Mouse (Mus musculus) cerebellum, adult (tissue): ENCODE data around the gene Kirrel3.
A peak's percentile ranks its signal among the peaks of the same experiment; 100 is the strongest.

Experiments used
- ATAC-seq: cut with Nextera tagmentation; 2 replicates; pipeline ENCODE4 v1.9.2; 2017; ENCODE audit warnings: mild to moderate bottlenecking, moderate library complexity, mixed read lengths; ENCODE audit not compliant: insufficient number of reproducible peaks, low FRiP score, low TSS enrichment

Gene Kirrel3

DNA sequence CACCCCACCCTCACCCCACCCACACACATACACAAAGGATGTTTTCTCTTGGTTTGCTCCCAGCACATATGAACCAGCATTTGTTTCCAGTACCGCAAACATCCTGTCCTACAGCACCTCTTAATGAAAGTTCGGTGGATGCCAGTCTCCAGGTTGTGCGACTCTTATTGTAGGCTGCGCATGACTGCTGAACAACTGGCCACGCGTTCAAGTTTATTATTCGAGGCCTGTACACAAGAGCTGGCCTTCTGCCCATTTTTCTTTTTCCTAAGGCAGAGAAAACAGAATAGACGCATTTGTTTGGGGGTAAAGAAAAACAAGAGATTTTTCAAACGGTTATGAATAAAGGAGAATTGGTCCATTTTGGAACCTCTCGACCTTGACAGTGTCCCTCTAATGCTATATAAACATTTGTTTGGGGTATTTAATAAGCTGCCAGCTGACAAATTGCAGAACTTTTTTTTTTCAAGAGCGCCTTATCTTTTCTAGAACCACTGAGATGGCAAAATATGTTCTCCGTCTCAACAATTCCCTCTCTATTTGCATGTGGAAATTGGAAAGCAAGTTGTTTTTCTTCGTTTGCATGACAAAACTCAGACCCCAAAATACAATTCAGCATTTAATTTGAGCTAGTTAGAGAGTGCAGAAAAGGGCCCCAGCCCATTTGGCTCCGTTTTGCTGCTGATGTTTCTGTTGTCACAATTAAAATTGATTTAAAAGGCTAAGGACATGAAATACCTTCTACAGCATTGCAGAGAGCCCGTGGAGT is 179.9 kb downstream of the Kirrel3 start:
- ATAC-seq, result no peak

DNA sequence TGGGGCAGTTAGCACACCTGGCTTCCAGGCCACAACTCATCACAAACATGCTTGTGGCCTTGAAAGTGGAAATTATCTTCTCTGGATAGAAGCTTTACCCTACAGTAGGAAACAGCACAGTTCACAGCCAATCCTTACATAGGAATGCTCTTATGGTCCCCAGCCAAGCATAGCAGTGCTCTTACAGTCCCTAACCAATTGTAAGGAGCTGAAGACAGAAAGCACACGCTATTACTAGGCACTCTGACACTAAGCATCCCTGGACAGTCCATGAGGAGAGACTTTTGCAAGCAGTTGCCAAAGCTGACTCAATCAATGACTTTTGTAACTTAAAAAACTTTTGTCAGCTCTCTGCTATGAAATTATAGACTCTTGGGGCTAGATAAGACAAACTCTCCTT is 181.5 kb downstream of the Kirrel3 start:
- ATAC-seq, result no peak

DNA sequence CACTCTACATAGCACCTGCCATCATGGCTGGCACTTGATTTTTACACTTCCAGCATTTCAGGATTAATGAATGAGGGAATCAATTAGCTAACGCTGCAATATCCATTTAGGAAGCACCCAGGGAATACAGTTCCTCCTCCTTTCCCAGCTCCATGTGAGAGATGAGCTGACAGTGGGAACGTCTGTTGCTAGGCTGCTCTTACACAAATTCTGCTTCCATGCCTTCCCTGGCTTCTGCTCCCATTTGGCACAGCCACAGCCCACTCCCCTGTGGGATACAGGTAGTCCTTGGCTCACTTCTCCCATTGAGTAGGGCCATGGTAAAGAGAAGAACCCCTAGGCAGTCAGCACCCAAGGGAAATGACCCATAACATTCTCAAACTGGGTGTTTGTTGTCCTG is 185.2 kb downstream of the Kirrel3 start:
- ATAC-seq, result no peak

GRCm38 (mm10) chr9:34686798-34687197 is 201.1 kb downstream of the Kirrel3 start:
- no peak for ATAC-seq

DNA sequence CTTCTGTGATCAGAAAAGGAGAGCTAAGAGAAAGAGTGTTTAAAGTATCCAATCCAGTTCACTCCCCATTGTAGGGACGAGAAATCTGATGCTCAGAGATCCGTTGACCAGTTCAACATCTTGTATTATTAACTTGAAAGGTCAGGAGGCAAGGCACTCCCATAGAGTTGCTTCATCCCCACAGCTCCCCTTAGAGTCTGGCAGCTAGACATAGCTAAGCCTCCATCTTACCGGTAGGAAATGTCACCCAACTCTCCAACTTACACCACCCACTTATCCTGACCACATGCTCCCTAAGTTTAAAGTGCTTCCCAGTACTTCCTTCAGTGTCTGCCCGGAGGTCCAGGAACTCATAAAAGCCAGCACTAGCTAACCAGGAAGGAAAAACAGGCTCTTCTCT is 202.7 kb downstream of the Kirrel3 start:
- ATAC-seq, result no peak

- no peak for ATAC-seq
These were observed 203.7 kb downstream of the Kirrel3 start for GRCm38 (mm10) chr9:34689375-34689774.

- no peak for ATAC-seq
These were observed 210.0 kb downstream of the Kirrel3 start for GRCm38 (mm10) chr9:34695646-34696045.

- no peak for ATAC-seq
These were observed 218.0 kb downstream of the Kirrel3 start for GRCm38 (mm10) chr9:34703547-34704300.

- no peak for ATAC-seq
These were observed 218.7 kb downstream of the Kirrel3 start for GRCm38 (mm10) chr9:34704357-34704756.

- no peak for ATAC-seq
These were observed 220.7 kb downstream of the Kirrel3 start for GRCm38 (mm10) chr9:34706350-34706873.

DNA sequence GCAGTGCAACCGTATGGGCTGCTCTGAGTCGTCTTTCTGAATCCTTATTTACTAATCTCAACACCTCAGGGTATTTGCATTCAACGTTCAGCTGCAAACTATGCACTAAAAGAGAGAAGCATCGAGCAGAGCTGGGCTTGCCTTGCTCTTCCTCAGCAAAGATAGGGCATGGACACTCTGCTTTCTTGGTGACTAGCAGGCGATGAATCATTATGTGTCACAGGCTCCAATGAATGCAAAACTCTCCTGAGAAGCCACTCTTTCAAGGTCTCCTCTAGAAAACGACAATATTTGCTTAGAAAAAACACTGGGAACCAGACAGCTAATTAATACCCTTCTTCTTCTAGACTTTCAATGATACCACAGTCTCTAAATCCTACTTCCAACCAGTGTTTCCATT is 223.0 kb downstream of the Kirrel3 start:
- ATAC-seq, result no peak

GRCm38 (mm10) chr9:34711996-34712395 is 226.3 kb downstream of the Kirrel3 start:
- no peak for ATAC-seq

- ATAC-seq, result no peak
These were observed 227.3 kb downstream of the Kirrel3 start for GRCm38 (mm10) chr9:34712996-34713395.

- ATAC-seq, result peak; percentile 69; the same call in 1 of the 2 replicates
These were observed 227.8 kb downstream of the Kirrel3 start for GRCm38 (mm10) chr9:34713462-34713926.

DNA sequence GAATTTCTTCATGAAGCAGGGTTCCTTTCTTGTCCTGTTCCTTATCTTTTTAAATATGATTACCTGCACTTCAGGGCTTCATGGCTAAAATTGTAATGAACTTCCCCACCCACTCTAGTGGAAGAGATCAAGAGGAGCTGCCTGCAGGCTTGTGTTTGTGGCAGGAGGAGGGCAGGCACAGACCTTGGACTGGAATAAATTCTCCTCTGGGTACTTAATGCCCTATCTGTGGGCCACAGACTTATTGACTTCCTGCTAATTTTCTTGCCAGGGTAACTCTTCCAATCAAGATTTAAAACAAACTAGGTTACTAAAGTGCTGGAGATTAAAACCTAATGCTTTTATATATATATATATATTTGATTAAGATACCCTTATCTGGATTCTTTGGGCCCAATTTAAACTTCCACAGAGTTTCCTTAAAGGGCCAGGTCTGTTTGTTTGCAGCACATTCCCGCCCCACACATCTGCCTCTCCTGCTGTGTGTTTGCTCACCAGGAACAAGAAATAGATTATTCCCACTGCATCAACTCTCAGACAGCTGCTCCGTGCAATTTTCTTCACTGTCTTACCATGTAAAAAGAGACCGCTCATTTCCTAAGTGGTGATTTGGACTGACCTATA is 229.4 kb downstream of the Kirrel3 start:
- ATAC-seq, result no peak

- peak; percentile 47; the same call in 1 of the 2 replicates for ATAC-seq
These were observed 230.8 kb downstream of the Kirrel3 start for GRCm38 (mm10) chr9:34716476-34716875.

- peak; percentile 36; the same call in 1 of the 2 replicates for ATAC-seq
These were observed 235.9 kb downstream of the Kirrel3 start for GRCm38 (mm10) chr9:34721478-34722197.

DNA sequence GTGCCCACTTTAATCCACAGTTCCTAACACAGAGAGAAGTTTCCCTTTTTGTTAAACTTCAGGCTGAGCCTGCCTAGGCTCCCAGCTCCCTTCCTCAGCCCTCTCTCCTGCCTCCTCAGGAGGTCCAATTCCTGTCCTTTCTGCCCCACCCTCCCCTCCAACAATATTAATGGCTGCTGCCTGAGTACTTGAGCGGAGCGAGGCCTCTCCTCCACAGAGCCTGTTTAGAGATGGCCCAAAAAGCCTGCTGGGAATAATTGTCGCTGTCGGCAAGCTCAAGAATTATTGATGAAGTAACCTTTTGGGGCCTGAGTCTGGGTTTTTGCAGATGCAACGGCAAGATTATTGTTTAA is 236.5 kb downstream of the Kirrel3 start:
- ATAC-seq, result no peak

GRCm38 (mm10) chr9:34732507-34732906 is 246.8 kb downstream of the Kirrel3 start:
- ATAC-seq, result no peak

GRCm38 (mm10) chr9:34733579-34733978 is 247.9 kb downstream of the Kirrel3 start:
- peak; percentile 58; the same call in 1 of the 2 replicates for ATAC-seq
